Mouse (Mus musculus) fibroblast of lung, adult 2 months (primary cell): ENCODE results near the gene Rps6ka1.
"Not testable (repeated sequence)": the region's sequence is repeated elsewhere in the genome, so short reads cannot be mapped to it uniquely, and the experiment has no call there.

Source experiments
- DNase-seq: peaks from one replicate; pipeline ENCODE4 v3.0.0-alpha.2; 2011; ENCODE audit warnings: low read depth

Rps6ka1 gene

GRCm38 (mm10) chr4:133887672-133888453, at the start of gene Rps6ka1:
Gene Rps6ka1, minus strand, starts transcription at chr4:133887797.
- DNase-seq: no peak

- DNase-seq: no peak
These were observed 44.2 kb upstream of the Rps6ka1 start for GRCm38 (mm10) chr4:133931785-133932184.

GRCm38 (mm10) chr4:133931349-133931748, 43.8 kb upstream of the Rps6ka1 start:
- DNase-seq: no peak

GRCm38 (mm10) chr4:133929278-133929670, 41.7 kb upstream of the Rps6ka1 start:
- DNase-seq: no peak

GRCm38 (mm10) chr4:133928576-133929277, 41.1 kb upstream of the Rps6ka1 start:
- no peak for DNase-seq

GRCm38 (mm10) chr4:133925204-133925603, 37.6 kb upstream of the Rps6ka1 start:
- DNase-seq: no peak

- no peak for DNase-seq
These were observed 36.1 kb upstream of the Rps6ka1 start for GRCm38 (mm10) chr4:133923743-133924142.

- not testable (repeated sequence) for DNase-seq
These were observed 30.7 kb upstream of the Rps6ka1 start for GRCm38 (mm10) chr4:133918093-133918825.

GRCm38 (mm10) chr4:133911983-133912382, 24.4 kb upstream of the Rps6ka1 start:
- no peak for DNase-seq

GRCm38 (mm10) chr4:133910236-133911211, 22.9 kb upstream of the Rps6ka1 start:
- peak; percentile 89 for DNase-seq

- DNase-seq: no peak
These were observed 20.5 kb upstream of the Rps6ka1 start for GRCm38 (mm10) chr4:133908051-133908450.

GRCm38 (mm10) chr4:133907086-133907485, 19.5 kb upstream of the Rps6ka1 start:
- no peak for DNase-seq

- DNase-seq: not testable (repeated sequence)
These were observed 18.7 kb upstream of the Rps6ka1 start for GRCm38 (mm10) chr4:133906336-133906735.

GRCm38 (mm10) chr4:133905167-133905566, 17.6 kb upstream of the Rps6ka1 start:
- DNase-seq: no peak

- DNase-seq: no peak
These were observed 16.7 kb upstream of the Rps6ka1 start for GRCm38 (mm10) chr4:133904326-133904725.

GRCm38 (mm10) chr4:133903372-133903771, 15.8 kb upstream of the Rps6ka1 start:
- DNase-seq: no peak

- no peak for DNase-seq
These were observed 14.9 kb upstream of the Rps6ka1 start for GRCm38 (mm10) chr4:133902510-133902909.

- no peak for DNase-seq
These were observed 13.3 kb upstream of the Rps6ka1 start for GRCm38 (mm10) chr4:133900887-133901286.

- no peak for DNase-seq
These were observed 12.8 kb upstream of the Rps6ka1 start for GRCm38 (mm10) chr4:133900352-133900751.

- DNase-seq: no peak
These were observed 11.7 kb upstream of the Rps6ka1 start for GRCm38 (mm10) chr4:133899241-133899800.

- no peak for DNase-seq
These were observed 10.6 kb upstream of the Rps6ka1 start for GRCm38 (mm10) chr4:133898151-133898550.
